Mouse (Mus musculus): ENCODE data around the gene C130026I21Rik. TPM values are rescaled to one million over a fixed set of nuclear protein-coding genes. Genes with fewer than 3 reads are reported as not detected.
"Not testable (repeated sequence)": the region's sequence is repeated elsewhere in the genome, so short reads cannot be mapped to it uniquely, and the experiment has no call there.

The C130026I21Rik gene
- polyA plus RNA-seq, 1 experiment from 2014 or later = not detected

DNA sequence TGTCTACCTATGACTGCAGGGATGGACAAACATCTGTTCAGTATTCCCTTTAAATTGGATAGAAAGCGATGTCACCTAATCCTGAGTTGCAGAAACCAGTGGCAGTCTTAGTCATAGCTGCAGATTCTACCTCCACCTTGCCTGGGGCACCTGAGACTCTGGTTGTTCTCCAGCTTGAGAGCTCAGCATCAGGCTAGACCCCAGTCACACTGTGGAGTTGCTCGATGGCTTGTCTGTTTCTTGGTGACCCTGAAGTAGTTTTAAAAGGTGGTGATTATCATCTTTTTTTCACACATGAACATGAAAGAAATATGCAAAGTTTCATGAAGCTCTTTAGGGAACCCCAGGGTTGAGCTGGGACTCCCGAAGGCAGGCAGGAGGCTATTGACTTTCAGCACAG, 88.4 kb downstream of the C130026I21Rik start:
- not testable (repeated sequence) for H3K4me3 ChIP-seq (ENCODE audit: low read depth, low read length); H3K4me2 ChIP-seq (replicated peaks; ENCODE audit: low read depth, low read length); H3K4me1 ChIP-seq (ENCODE audit: control insufficient read depth, insufficient read depth, low read length); H3K9me3 ChIP-seq (ENCODE audit: control insufficient read depth, low read depth, low read length); H3K9ac ChIP-seq (replicated peaks; ENCODE audit: low read depth, low read length); ATAC-seq (ENCODE audit: insufficient number of reproducible peaks, insufficient read depth, low FRiP score, low read depth); H3K27ac ChIP-seq (ENCODE audit: low read length); H3K36me3 ChIP-seq (ENCODE audit: control insufficient read depth, insufficient read depth, low read length); H3K27me3 ChIP-seq (ENCODE audit: control insufficient read depth, insufficient read depth, low read length)
- 97% methylated on average over 2 of the region's 3 CpGs for WGBS

GRCm38 (mm10) chr1:85178971-85179370, 91.4 kb downstream of the C130026I21Rik start:
- 70% methylated on average over 4 of the region's 4 CpGs for WGBS
- not testable (repeated sequence) for ATAC-seq (ENCODE audit: insufficient number of reproducible peaks, insufficient read depth, low FRiP score, low read depth); H3K4me1 ChIP-seq (ENCODE audit: control insufficient read depth, insufficient read depth, low read length); H3K27me3 ChIP-seq (ENCODE audit: control insufficient read depth, insufficient read depth, low read length); H3K27ac ChIP-seq (ENCODE audit: low read length); H3K4me2 ChIP-seq (replicated peaks; ENCODE audit: low read depth, low read length); H3K9ac ChIP-seq (replicated peaks; ENCODE audit: low read depth, low read length); H3K36me3 ChIP-seq (ENCODE audit: control insufficient read depth, insufficient read depth, low read length); H3K4me3 ChIP-seq (ENCODE audit: low read depth, low read length); H3K9me3 ChIP-seq (ENCODE audit: control insufficient read depth, low read depth, low read length)

DNA sequence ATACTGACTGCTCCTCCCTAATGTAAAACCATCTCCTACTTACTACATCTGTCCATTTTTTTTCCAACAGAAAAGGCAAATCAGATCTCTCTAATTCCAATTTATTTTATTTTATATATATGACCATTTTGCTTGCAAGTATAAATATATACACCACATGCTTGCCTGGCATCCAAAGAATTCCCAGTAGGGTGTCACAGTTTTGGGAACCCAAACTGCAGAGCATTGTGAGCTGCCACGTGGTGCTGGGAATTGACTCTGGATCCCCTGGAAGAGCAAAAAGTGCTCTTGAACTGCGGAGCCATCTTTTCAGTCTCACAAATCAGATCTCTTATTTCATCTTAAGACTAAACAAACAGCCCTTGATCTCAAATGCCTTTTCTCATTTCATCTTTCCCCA, 107.5 kb downstream of the C130026I21Rik start:
- not testable (repeated sequence) for H3K4me1 ChIP-seq (ENCODE audit: control insufficient read depth, insufficient read depth, low read length); H3K9me3 ChIP-seq (ENCODE audit: control insufficient read depth, low read depth, low read length); H3K4me2 ChIP-seq (replicated peaks; ENCODE audit: low read depth, low read length); H3K36me3 ChIP-seq (ENCODE audit: control insufficient read depth, insufficient read depth, low read length); H3K27ac ChIP-seq (ENCODE audit: low read length); H3K9ac ChIP-seq (replicated peaks; ENCODE audit: low read depth, low read length); ATAC-seq (ENCODE audit: insufficient number of reproducible peaks, insufficient read depth, low FRiP score, low read depth); H3K27me3 ChIP-seq (ENCODE audit: control insufficient read depth, insufficient read depth, low read length); H3K4me3 ChIP-seq (ENCODE audit: low read depth, low read length)
- WGBS = 44% methylated on average over 1 of the region's 2 CpGs

DNA sequence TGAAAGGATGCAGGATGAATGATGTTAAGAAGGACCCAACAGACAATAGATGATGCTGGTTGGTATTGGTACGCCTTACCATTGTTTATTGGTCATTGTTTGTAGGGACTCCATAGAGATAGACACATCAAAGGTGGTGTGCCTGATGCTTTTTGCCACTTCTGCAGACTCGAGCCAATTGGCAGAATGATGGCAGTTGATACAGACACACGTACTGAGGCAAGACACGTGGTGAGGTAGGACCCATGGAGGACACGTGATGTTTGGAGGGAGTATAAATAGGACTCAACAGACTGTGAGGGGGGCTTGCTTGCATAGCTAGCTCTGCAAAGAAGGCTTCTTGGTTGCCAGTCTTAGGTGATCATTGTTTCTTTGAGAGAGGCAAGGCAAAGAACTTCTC, 115.2 kb downstream of the C130026I21Rik start:
- not testable (repeated sequence) for H3K27ac ChIP-seq (ENCODE audit: low read length); H3K9me3 ChIP-seq (ENCODE audit: control insufficient read depth, low read depth, low read length); H3K4me3 ChIP-seq (ENCODE audit: low read depth, low read length); ATAC-seq (ENCODE audit: insufficient number of reproducible peaks, insufficient read depth, low FRiP score, low read depth); H3K36me3 ChIP-seq (ENCODE audit: control insufficient read depth, insufficient read depth, low read length); H3K4me2 ChIP-seq (replicated peaks; ENCODE audit: low read depth, low read length); H3K9ac ChIP-seq (replicated peaks; ENCODE audit: low read depth, low read length); H3K27me3 ChIP-seq (ENCODE audit: control insufficient read depth, insufficient read depth, low read length); H3K4me1 ChIP-seq (ENCODE audit: control insufficient read depth, insufficient read depth, low read length)
- 76% methylated on average over 4 of the region's 5 CpGs for WGBS

DNA sequence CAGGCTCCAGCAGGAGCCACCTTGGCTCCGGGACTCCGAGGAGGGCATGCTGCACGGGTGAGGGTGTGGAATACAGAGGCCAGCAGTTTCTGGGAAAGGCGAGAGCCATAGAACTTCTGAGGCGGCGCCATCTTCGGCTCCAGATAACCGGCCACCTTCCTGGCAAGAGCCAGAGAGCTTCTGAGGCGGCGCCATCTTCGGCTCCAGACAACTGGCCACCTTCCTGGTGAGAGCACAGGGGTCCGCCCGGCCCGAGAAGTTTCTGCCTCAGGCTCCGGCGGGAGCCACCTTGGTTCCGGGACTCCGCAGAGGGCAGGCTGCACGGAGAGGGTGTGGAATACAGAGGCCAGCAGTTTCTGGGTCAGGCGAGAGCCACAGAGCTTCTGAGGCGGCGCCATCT, 136.7 kb downstream of the C130026I21Rik start:
- not testable (repeated sequence) for H3K36me3 ChIP-seq (ENCODE audit: control insufficient read depth, insufficient read depth, low read length); H3K9me3 ChIP-seq (ENCODE audit: control insufficient read depth, low read depth, low read length); H3K9ac ChIP-seq (replicated peaks; ENCODE audit: low read depth, low read length); H3K27ac ChIP-seq (ENCODE audit: low read length); ATAC-seq (ENCODE audit: insufficient number of reproducible peaks, insufficient read depth, low FRiP score, low read depth); H3K4me1 ChIP-seq (ENCODE audit: control insufficient read depth, insufficient read depth, low read length); H3K4me3 ChIP-seq (ENCODE audit: low read depth, low read length); H3K27me3 ChIP-seq (ENCODE audit: control insufficient read depth, insufficient read depth, low read length); H3K4me2 ChIP-seq (replicated peaks; ENCODE audit: low read depth, low read length)
- 88% methylated on average over 22 of the region's 22 CpGs for WGBS

DNA sequence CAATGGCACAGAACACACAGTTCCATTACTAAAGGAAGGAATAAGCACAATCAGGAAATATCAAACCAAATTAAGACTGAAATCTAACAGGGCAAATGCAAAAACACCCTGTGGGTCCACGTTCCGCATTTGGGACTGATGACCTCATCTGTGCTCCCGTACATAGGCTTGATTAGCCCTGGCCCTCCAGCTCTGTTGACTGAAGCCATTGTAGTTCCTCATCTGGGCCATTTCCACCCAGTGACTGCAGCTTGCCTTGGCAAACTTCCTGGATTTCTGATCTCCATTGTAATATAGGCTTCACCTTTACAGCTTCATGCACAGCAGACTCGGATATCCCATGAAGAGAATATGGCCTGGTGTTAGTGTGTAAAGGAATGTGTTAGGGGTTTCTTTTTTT, 148.5 kb downstream of the C130026I21Rik start:
- H3K36me3 ChIP-seq (ENCODE audit: control insufficient read depth, insufficient read depth, low read length); H3K4me1 ChIP-seq (ENCODE audit: control insufficient read depth, insufficient read depth, low read length); H3K9me3 ChIP-seq (ENCODE audit: control insufficient read depth, low read depth, low read length); H3K9ac ChIP-seq (replicated peaks; ENCODE audit: low read depth, low read length); ATAC-seq (ENCODE audit: insufficient number of reproducible peaks, insufficient read depth, low FRiP score, low read depth); H3K4me3 ChIP-seq (ENCODE audit: low read depth, low read length); H3K27me3 ChIP-seq (ENCODE audit: control insufficient read depth, insufficient read depth, low read length); H3K4me2 ChIP-seq (replicated peaks; ENCODE audit: low read depth, low read length); H3K27ac ChIP-seq (ENCODE audit: low read length): not testable (repeated sequence)
- 88% methylated on average over 4 of the region's 4 CpGs for WGBS

- not testable (repeated sequence) for H3K27me3 ChIP-seq (ENCODE audit: control insufficient read depth, insufficient read depth, low read length); ATAC-seq (ENCODE audit: insufficient number of reproducible peaks, insufficient read depth, low FRiP score, low read depth); H3K4me3 ChIP-seq (ENCODE audit: low read depth, low read length); H3K36me3 ChIP-seq (ENCODE audit: control insufficient read depth, insufficient read depth, low read length); H3K4me1 ChIP-seq (ENCODE audit: control insufficient read depth, insufficient read depth, low read length); H3K9ac ChIP-seq (replicated peaks; ENCODE audit: low read depth, low read length); H3K4me2 ChIP-seq (replicated peaks; ENCODE audit: low read depth, low read length); H3K9me3 ChIP-seq (ENCODE audit: control insufficient read depth, low read depth, low read length); H3K27ac ChIP-seq (ENCODE audit: low read length)
- 71% methylated on average over 5 of the region's 6 CpGs for WGBS
Measured at GRCm38 (mm10) chr1:85118341-85118740, 152.0 kb downstream of the C130026I21Rik start.

DNA sequence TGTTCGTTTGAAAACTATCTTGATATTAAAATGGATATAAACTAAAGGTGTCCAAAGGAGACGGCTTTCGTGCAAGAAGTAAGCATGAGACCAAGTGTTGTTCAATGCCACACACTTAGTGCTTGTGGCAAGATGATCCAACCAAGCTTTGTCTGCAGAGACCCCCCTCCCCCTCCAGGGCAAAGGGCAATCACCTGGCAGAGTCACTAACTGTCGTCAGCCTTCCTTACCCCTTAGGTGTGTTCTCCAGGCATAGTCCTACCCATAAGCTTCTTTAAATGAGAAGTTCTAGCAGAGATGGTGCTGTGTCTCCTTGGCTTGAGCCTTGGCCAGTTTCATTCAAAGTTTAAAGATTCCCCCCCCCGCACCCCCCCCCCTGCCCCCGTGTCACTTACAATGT, 152.8 kb downstream of the C130026I21Rik start:
- not testable (repeated sequence) for ATAC-seq (ENCODE audit: insufficient number of reproducible peaks, insufficient read depth, low FRiP score, low read depth); H3K9me3 ChIP-seq (ENCODE audit: control insufficient read depth, low read depth, low read length); H3K4me3 ChIP-seq (ENCODE audit: low read depth, low read length); H3K27ac ChIP-seq (ENCODE audit: low read length); H3K9ac ChIP-seq (replicated peaks; ENCODE audit: low read depth, low read length); H3K4me2 ChIP-seq (replicated peaks; ENCODE audit: low read depth, low read length); H3K4me1 ChIP-seq (ENCODE audit: control insufficient read depth, insufficient read depth, low read length); H3K27me3 ChIP-seq (ENCODE audit: control insufficient read depth, insufficient read depth, low read length); H3K36me3 ChIP-seq (ENCODE audit: control insufficient read depth, insufficient read depth, low read length)
- WGBS = 52% methylated on average over 4 of the region's 6 CpGs

GRCm38 (mm10) chr1:85114666-85115402, 155.5 kb downstream of the C130026I21Rik start:
- ATAC-seq (ENCODE audit: insufficient number of reproducible peaks, insufficient read depth, low FRiP score, low read depth); H3K4me2 ChIP-seq (replicated peaks; ENCODE audit: low read depth, low read length); H3K27ac ChIP-seq (ENCODE audit: low read length); H3K27me3 ChIP-seq (ENCODE audit: control insufficient read depth, insufficient read depth, low read length); H3K9ac ChIP-seq (replicated peaks; ENCODE audit: low read depth, low read length); H3K36me3 ChIP-seq (ENCODE audit: control insufficient read depth, insufficient read depth, low read length); H3K9me3 ChIP-seq (ENCODE audit: control insufficient read depth, low read depth, low read length); H3K4me3 ChIP-seq (ENCODE audit: low read depth, low read length); H3K4me1 ChIP-seq (ENCODE audit: control insufficient read depth, insufficient read depth, low read length): not testable (repeated sequence)
- 52% methylated on average over 6 of the region's 6 CpGs for WGBS

Measured in stomach, embryonic 14.5 days (tissue).